Mouse (Mus musculus): Measurements from ENCODE around the gene Rph3al. TPM values are rescaled to one million over a fixed set of nuclear protein-coding genes. Genes with fewer than 3 reads are reported as not detected.
A peak's percentile ranks its signal among the peaks of the same experiment; 100 is the strongest.

The Rph3al gene
- polyA plus RNA-seq, 1 experiment from 2014 or later = 2.6 TPM

DNA sequence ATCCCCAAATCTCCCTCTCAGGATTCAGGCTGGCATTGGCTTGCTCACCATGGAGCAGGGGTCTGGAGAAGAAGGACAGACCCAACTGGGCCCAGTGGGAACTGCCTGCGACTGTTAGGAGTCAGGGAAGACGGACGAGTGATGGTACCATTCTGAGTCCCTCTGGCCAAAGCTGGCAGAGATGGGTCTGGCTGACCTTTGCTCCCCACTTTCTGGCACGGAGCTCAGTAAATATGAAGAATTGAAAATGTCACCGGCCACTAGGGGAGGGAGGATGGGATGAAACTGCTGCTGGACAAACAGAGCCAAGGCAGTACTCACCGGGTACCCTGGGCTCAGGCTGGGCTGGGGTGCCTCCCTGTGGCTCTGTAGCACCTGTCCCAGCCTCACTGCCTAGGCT is 105.1 kb downstream of the Rph3al start:
- Histone ChIP-seq H3K4me2 (replicated peaks) (no peak overlapping the region), H3K4me3 (no peak overlapping the region), H3K36me3 (no peaks in the 10 kb centered on the region), H3K27me3 (no peaks in the 10 kb centered on the region), H3K27ac (no peak overlapping the region), H3K9me3 (no peaks in the 10 kb centered on the region), H3K9ac (no peak overlapping the region), H3K4me1 (no peaks in the 10 kb centered on the region)
- ATAC-seq (ENCODE audit: low FRiP score, low read depth) = no peak
- WGBS = 87% methylated on average over 6 of the region's 6 CpGs

GRCm38 (mm10) chr11:75830386-75830785 is 107.8 kb downstream of the Rph3al start:
- H3K4me3 ChIP-seq = no peak overlapping the region
- no peaks in the 10 kb centered on the region for H3K9me3 ChIP-seq
- 86% methylated on average over 3 of the region's 3 CpGs for WGBS
- no peak overlapping the region for H3K4me2 ChIP-seq (replicated peaks)
- H3K9ac ChIP-seq = no peak overlapping the region
- ATAC-seq (ENCODE audit: low FRiP score, low read depth) = no peak
- no peaks in the 10 kb centered on the region for H3K27me3 ChIP-seq
- no peak overlapping the region for H3K27ac ChIP-seq
- no peaks in the 10 kb centered on the region for H3K36me3 ChIP-seq
- H3K4me1 ChIP-seq = no peaks in the 10 kb centered on the region

GRCm38 (mm10) chr11:75827414-75827813 is 110.8 kb downstream of the Rph3al start:
- ATAC-seq (ENCODE audit: low FRiP score, low read depth) = no peak
- H3K4me2 ChIP-seq (replicated peaks) = no peak overlapping the region
- no peak overlapping the region for H3K4me3 ChIP-seq
- H3K4me1 ChIP-seq = 0 out of 2 replicates have a peak, but pooled peaks cover 2% of the 10 kb centered on the region
- H3K27me3 ChIP-seq = no peaks in the 10 kb centered on the region
- no peak overlapping the region for H3K27ac ChIP-seq
- no peaks in the 10 kb centered on the region for H3K36me3 ChIP-seq
- no peak overlapping the region for H3K9ac ChIP-seq
- WGBS = 81% methylated on average over 8 of the region's 8 CpGs
- no peaks in the 10 kb centered on the region for H3K9me3 ChIP-seq

GRCm38 (mm10) chr11:75823506-75823905 is 114.7 kb downstream of the Rph3al start:
- no peak for ATAC-seq (ENCODE audit: low FRiP score, low read depth)
- Histone ChIP-seq H3K36me3 (no peaks in the 10 kb centered on the region), H3K27me3 (no peaks in the 10 kb centered on the region), H3K4me2 (replicated peaks) (no peak overlapping the region), H3K9me3 (no peaks in the 10 kb centered on the region), H3K4me1 (peaks cover 14% of the 10 kb centered on the region), H3K4me3 (no peak overlapping the region), H3K27ac (no peak overlapping the region), H3K9ac (no peak overlapping the region)
- 62% methylated on average over 7 of the region's 7 CpGs for WGBS

DNA sequence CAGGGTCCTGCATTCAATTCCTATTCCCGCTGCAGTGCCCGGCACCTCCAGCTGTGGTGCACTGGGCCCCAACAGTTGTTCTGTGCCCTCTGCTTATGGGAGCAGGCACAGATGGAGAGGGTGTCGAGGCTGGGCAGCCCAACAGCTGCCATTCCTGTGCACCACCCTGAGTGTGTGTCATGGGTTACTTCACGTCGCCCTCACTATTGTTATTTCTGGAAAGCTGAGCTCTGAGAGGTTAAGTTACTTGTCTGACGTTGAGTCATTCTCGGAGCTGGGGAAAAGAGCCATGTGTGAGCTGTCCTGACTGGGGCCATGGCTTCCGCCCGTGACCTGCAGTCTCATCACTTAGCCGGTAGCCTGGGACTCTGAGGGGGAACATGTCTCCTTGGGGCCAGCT is 125.1 kb downstream of the Rph3al start:
- no peaks in the 10 kb centered on the region for H3K27me3 ChIP-seq
- H3K4me2 ChIP-seq (replicated peaks) = no peak overlapping the region
- H3K9me3 ChIP-seq = no peaks in the 10 kb centered on the region
- no peak overlapping the region for H3K4me3 ChIP-seq
- peaks cover 32% of the 10 kb centered on the region for H3K4me1 ChIP-seq
- 61% methylated on average over 10 of the region's 10 CpGs for WGBS
- H3K9ac ChIP-seq = no peak overlapping the region
- H3K27ac ChIP-seq = 0 out of 2 replicates have a peak overlapping the region, but pooled peaks have one; percentile 39
- ATAC-seq (ENCODE audit: low FRiP score, low read depth) = no peak
- no peaks in the 10 kb centered on the region for H3K36me3 ChIP-seq

GRCm38 (mm10) chr11:75811900-75812299 is 126.3 kb downstream of the Rph3al start:
- no peaks in the 10 kb centered on the region for H3K27me3 ChIP-seq
- WGBS = 31% methylated on average over 3 of the region's 3 CpGs

GRCm38 (mm10) chr11:75810526-75810925 is 127.7 kb downstream of the Rph3al start:
- H3K4me1 ChIP-seq = peaks cover 19% of the 10 kb centered on the region
- H3K27ac ChIP-seq = no peak overlapping the region
- WGBS = 85% methylated on average over 3 of the region's 3 CpGs
- H3K9ac ChIP-seq = no peak overlapping the region
- H3K27me3 ChIP-seq = no peaks in the 10 kb centered on the region
- no peaks in the 10 kb centered on the region for H3K9me3 ChIP-seq
- ATAC-seq (ENCODE audit: low FRiP score, low read depth) = no peak
- no peaks in the 10 kb centered on the region for H3K36me3 ChIP-seq
- no peak overlapping the region for H3K4me2 ChIP-seq (replicated peaks)
- H3K4me3 ChIP-seq = no peak overlapping the region

More at GRCm38 (mm10) chr11:75811900-75812299, 126.3 kb downstream of the Rph3al start:
- no peak overlapping the region for H3K4me3 ChIP-seq
- peaks cover 20% of the 10 kb centered on the region for H3K4me1 ChIP-seq
- H3K27ac ChIP-seq = peak overlapping the region; percentile 69; the same call in 1 of the 2 replicates
- peak; percentile 44; the same call in 1 of the 2 replicates for ATAC-seq (ENCODE audit: low FRiP score, low read depth)
- 0 out of 2 replicates have a peak overlapping the region, but pooled peaks have one; percentile 9 for H3K9ac ChIP-seq
- H3K36me3 ChIP-seq = no peaks in the 10 kb centered on the region
- no peaks in the 10 kb centered on the region for H3K9me3 ChIP-seq
- H3K4me2 ChIP-seq (replicated peaks) = no peak overlapping the region

DNA sequence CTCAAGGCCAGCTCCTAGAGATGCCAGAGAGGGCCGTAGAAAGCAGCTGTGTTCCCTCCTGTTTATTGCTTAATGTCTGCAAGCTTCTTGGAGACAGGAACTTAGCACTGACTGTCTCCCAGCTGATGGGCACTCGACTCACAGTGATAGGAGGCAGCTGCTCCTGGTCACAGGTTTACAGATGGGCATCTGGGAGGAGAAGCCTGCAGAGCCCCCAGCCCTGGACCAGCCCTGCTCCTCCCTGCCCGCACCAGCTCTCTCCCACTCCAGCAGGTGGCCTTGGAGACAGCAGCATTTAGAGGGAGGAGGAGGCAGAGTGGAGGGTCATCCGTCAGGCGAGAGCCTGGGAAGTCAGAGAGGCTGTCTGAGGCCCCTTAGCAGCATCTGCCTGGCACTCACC is 130.7 kb downstream of the Rph3al start:
- Histone ChIP-seq H3K9ac (no peak overlapping the region), H3K4me3 (no peak overlapping the region), H3K4me2 (replicated peaks) (no peak overlapping the region), H3K27ac (no peak overlapping the region), H3K27me3 (no peaks in the 10 kb centered on the region), H3K36me3 (no peaks in the 10 kb centered on the region), H3K4me1 (peaks cover 5% of the 10 kb centered on the region), H3K9me3 (no peaks in the 10 kb centered on the region)
- ATAC-seq (ENCODE audit: low FRiP score, low read depth) = no peak
- WGBS = 31% methylated on average over 5 of the region's 5 CpGs

- Histone ChIP-seq H3K36me3 (no peaks in the 10 kb centered on the region), H3K9me3 (no peaks in the 10 kb centered on the region), H3K4me2 (replicated peaks) (no peak overlapping the region), H3K27ac (no peak overlapping the region), H3K4me3 (no peak overlapping the region), H3K27me3 (peaks cover 31% of the 10 kb centered on the region), H3K4me1 (no peaks in the 10 kb centered on the region), H3K9ac (no peak overlapping the region)
- 80% methylated on average over 7 of the region's 7 CpGs for WGBS
- no peak for ATAC-seq (ENCODE audit: low FRiP score, low read depth)
These were observed 136.3 kb downstream of the Rph3al start for GRCm38 (mm10) chr11:75801771-75802550.

DNA sequence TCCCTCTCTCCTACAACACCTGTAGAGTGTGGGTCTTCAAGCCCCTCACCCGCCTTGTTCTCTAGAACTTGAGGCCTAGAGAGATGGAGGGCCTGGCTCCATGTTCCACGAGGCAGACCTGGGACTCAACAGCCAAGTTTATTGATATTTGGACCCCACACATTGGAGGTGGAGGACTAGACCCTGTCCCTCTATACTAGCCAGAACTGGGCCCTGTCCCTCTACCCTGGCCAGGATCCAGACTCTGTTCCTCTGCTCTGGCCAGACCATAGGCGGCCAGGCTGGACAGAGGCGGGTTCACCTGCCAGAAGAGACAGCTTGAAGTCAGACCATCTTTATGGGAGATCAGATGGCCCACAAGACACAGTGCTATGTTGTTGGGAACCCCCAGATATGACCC is 136.9 kb downstream of the Rph3al start:
- Histone ChIP-seq H3K27me3 (peaks cover 37% of the 10 kb centered on the region), H3K4me1 (no peaks in the 10 kb centered on the region), H3K4me3 (no peak overlapping the region), H3K36me3 (no peaks in the 10 kb centered on the region), H3K27ac (no peak overlapping the region), H3K9me3 (no peaks in the 10 kb centered on the region), H3K9ac (no peak overlapping the region), H3K4me2 (replicated peaks) (no peak overlapping the region)
- no peak for ATAC-seq (ENCODE audit: low FRiP score, low read depth)
- 81% methylated on average over 4 of the region's 4 CpGs for WGBS

DNA sequence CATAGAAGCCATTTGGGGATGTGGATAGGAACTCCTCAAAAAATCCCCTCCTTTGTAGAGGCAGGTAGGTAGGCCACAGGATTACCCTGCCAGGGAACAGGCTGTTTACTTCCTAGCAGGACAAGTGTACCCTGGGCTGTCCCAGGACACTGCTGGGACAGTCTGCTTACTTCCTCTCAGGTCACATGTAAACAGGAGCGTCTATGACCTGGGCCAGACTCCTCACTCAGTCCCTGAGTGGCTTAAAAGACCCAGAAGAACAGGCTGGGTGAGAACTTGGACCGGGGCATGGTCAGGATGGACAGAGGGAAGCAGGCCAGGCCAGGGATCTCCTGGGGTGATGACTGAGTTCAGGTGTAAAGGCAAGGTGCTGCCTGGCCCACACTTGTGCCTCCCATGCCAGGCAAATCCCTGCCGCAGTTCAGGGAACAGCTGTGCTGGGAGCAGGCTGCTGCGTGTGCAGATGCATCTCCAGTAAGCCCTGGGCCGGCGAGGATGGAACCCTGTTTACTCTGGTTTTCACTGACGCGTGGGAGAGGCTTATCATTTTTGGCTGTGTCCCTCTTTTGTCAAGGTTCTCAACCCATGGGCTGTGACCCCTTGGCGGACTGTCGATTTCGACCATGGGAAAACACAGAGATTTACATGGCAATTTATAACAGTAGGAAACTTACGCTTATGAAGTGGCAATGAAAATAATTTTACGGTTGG is 141.5 kb downstream of the Rph3al start:
- no peaks in the 10 kb centered on the region for H3K36me3 ChIP-seq
- H3K27me3 ChIP-seq = peaks cover 84% of the 10 kb centered on the region
- 68% methylated on average over 13 of the region's 13 CpGs for WGBS
- no peak for ATAC-seq (ENCODE audit: low FRiP score, low read depth)
- peak overlapping the region; percentile 74 for H3K4me2 ChIP-seq (replicated peaks)
- H3K27ac ChIP-seq = no peak overlapping the region
- 0 out of 2 replicates have a peak, but pooled peaks cover 9% of the 10 kb centered on the region for H3K4me1 ChIP-seq
- peak overlapping the region; percentile 55 for H3K4me3 ChIP-seq
- no peak overlapping the region for H3K9ac ChIP-seq
- H3K9me3 ChIP-seq = no peaks in the 10 kb centered on the region

DNA sequence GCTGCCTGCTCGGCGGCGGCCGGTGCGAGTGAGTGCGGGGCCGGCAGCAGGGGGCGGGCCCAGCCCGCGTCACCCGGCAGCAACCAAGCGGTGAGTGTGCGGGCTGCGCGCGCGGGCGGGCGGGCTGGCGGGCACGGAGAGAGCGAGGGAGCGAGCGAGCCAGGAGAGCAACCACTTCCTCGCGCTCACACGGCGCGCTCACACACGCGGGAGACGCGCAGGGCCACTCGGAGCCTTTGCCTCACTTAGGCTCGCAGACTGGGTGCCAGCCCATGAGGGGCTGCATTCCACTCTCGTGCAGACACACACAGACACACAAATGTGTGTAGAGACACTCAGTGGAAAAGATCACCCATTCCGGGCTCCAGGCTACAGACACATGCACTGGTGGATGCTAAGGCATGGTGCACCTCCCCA is 142.2 kb downstream of the Rph3al start, which contains the start of gene Doc2b:
Gene Doc2b (minus strand): TSS at position 21 of the 417 bp plus-strand sequence.
- peaks cover 90% of the 10 kb centered on the region for H3K27me3 ChIP-seq
- peak; percentile 28; the same call in 1 of the 2 replicates for ATAC-seq (ENCODE audit: low FRiP score, low read depth)
- H3K4me3 ChIP-seq = peak within 1 kb of the TSS; percentile 55

More for the DNA sequence above, 142.2 kb downstream of the Rph3al start, which contains the start of gene Doc2b:
- H3K36me3 ChIP-seq = no peaks in the 10 kb centered on the region
- H3K9me3 ChIP-seq = no peaks in the 10 kb centered on the region
- H3K4me1 ChIP-seq = 0 out of 2 replicates have a peak, but pooled peaks cover 9% of the 10 kb centered on the region
- peak within 1 kb of the TSS; percentile 67 for H3K9ac ChIP-seq
- peak within 1 kb of the TSS; percentile 74 for H3K4me2 ChIP-seq (replicated peaks)
- 5% methylated on average over 30 of the region's 37 CpGs for WGBS
- H3K27ac ChIP-seq = no peak within 1 kb of the TSS

All from limb, embryonic 13.5 days (tissue).